ENCODE assay signal across 17 mouse cellular contexts in the genomic region with DNA sequence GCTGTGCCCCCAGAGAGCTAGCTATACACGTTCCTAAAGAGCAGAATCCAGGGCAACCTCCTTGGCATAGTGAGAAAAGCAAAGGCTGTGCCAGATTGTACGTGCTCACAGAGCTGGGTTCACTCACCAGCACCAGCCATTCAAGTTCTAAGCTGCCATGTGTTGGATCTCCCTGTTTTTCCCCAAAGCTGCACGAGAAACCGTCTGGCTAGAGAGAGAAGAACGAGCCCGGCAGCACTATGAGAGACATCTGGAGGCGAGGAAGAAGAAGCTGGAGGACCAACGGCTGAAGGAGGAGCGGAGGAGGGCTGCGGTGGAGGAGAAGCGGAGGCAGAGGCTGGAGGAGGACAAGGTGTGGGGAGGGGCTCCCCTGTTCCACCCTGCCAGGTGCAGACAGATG.
DNase-seq lines count a peak whose midpoint lies in the region.
"Had no signal": no experiment of that assay in that cellular context is flagged by ENCODE, and none has a peak within 500 bp of the region (broad histone marks: within the 10 kb centered on the region; RNA-seq: fewer than 3 reads in every experiment).

No protein-coding gene starts in this region.

- peak; percentile 52 for DNase-seq in layer of hippocampus, adult 9-11 months
- DNase-seq in layer of hippocampus, adult 9-10 months (ENCODE audit: low spot score): no peak
- peak; percentile 54 for DNase-seq in right cerebral cortex, adult 18-20 months
- DNase-seq in right cerebral cortex, postnatal 10 days (ENCODE audit: low spot score in 2 of 2): no peak
- peak; percentile 25 for DNase-seq in thymus, postnatal 14 days
- DNase-seq in thymus, adult 18-20 months: no peak
- DNase-seq in heart, postnatal 4 days: no peak
- DNase-seq: adrenal gland, adult 2 months; adrenal gland, postnatal 14 days; cerebellum, adult 11-12 months; cerebellum, adult 8-10 months; cerebellum, postnatal 10 days; cerebellum, postnatal 36 days; embryo, embryonic 11 days; gastrocnemius, adult 2 months; gastrocnemius, postnatal 14 days; heart, adult 11 months had no signal

Comparison
In these comparisons a context has a peak if more than half of its experiments do, and no peak if none do; other contexts are left out.
1. DNase-seq: peak in layer of hippocampus, adult 9-11 months (single experiment), right cerebral cortex, adult 18-20 months (single experiment) and thymus, postnatal 14 days (single experiment); none in layer of hippocampus, adult 9-10 months (single experiment), right cerebral cortex, postnatal 10 days (0 of 2), thymus, adult 18-20 months (0 of 2) and heart, postnatal 4 days (single experiment).